Mouse (Mus musculus): ENCODE measurements around the gene Pex5l. TPM values are rescaled to one million over a fixed set of nuclear protein-coding genes. Genes with fewer than 3 reads are reported as not detected.

The Pex5l gene
- polyA plus RNA-seq, 1 experiment from 2014 or later, result 2.8 TPM

GRCm38 (mm10) chr3:33088276-33088675 is 54.8 kb downstream of the Pex5l start:
- no peaks in the 10 kb centered on the region for H3K36me3 ChIP-seq
- H3K9me3 ChIP-seq, result no peaks in the 10 kb centered on the region
- no peaks in the 10 kb centered on the region for H3K27me3 ChIP-seq
- no peak overlapping the region for H3K27ac ChIP-seq
- no peak overlapping the region for H3K4me3 ChIP-seq
- no peak overlapping the region for H3K9ac ChIP-seq
- H3K4me2 ChIP-seq, result no peak overlapping the region
- peaks cover 13% of the 10 kb centered on the region for H3K4me1 ChIP-seq (replicated peaks)
- 84% methylated on average over 4 of the region's 4 CpGs for WGBS
- no peak for ATAC-seq (ENCODE audit: low FRiP score)

- Histone ChIP-seq H3K27ac (no peak overlapping the region), H3K4me2 (no peak overlapping the region), H3K9me3 (no peaks in the 10 kb centered on the region), H3K4me3 (no peak overlapping the region), H3K9ac (no peak overlapping the region), H3K27me3 (no peaks in the 10 kb centered on the region), H3K36me3 (no peaks in the 10 kb centered on the region), H3K4me1 (replicated peaks) (no peaks in the 10 kb centered on the region)
- WGBS, result 44% methylated on average over 8 of the region's 8 CpGs
- ATAC-seq (ENCODE audit: low FRiP score), result 0 out of 2 replicates have a peak, but pooled peaks have one; percentile 28
Measured at GRCm38 (mm10) chr3:33082806-33083338, 60.2 kb downstream of the Pex5l start.

GRCm38 (mm10) chr3:33081793-33082192 is 61.3 kb downstream of the Pex5l start:
- Histone ChIP-seq H3K27ac (no peak overlapping the region), H3K36me3 (no peaks in the 10 kb centered on the region), H3K4me1 (replicated peaks) (no peaks in the 10 kb centered on the region), H3K4me3 (no peak overlapping the region), H3K27me3 (no peaks in the 10 kb centered on the region), H3K4me2 (no peak overlapping the region), H3K9me3 (no peaks in the 10 kb centered on the region), H3K9ac (no peak overlapping the region)
- WGBS, result 86% methylated on average over 4 of the region's 4 CpGs
- ATAC-seq (ENCODE audit: low FRiP score), result no peak

GRCm38 (mm10) chr3:33079658-33080057 is 63.4 kb downstream of the Pex5l start:
- WGBS, result 84% methylated on average over 1 of the region's 1 CpGs
- no peak for ATAC-seq (ENCODE audit: low FRiP score)
- Histone ChIP-seq H3K9me3 (no peaks in the 10 kb centered on the region), H3K27me3 (no peaks in the 10 kb centered on the region), H3K27ac (no peak overlapping the region), H3K36me3 (no peaks in the 10 kb centered on the region), H3K4me3 (no peak overlapping the region), H3K4me2 (no peak overlapping the region), H3K4me1 (replicated peaks) (peaks cover 5% of the 10 kb centered on the region), H3K9ac (no peak overlapping the region)

GRCm38 (mm10) chr3:33079171-33079570 is 63.9 kb downstream of the Pex5l start:
- no peak for ATAC-seq (ENCODE audit: low FRiP score)
- peaks cover 10% of the 10 kb centered on the region for H3K4me1 ChIP-seq (replicated peaks)
- H3K27ac ChIP-seq, result no peak overlapping the region
- WGBS, result 77% methylated on average over 3 of the region's 3 CpGs
- no peaks in the 10 kb centered on the region for H3K27me3 ChIP-seq
- no peaks in the 10 kb centered on the region for H3K9me3 ChIP-seq
- H3K4me2 ChIP-seq, result no peak overlapping the region
- no peak overlapping the region for H3K4me3 ChIP-seq
- H3K36me3 ChIP-seq, result no peaks in the 10 kb centered on the region
- no peak overlapping the region for H3K9ac ChIP-seq

- Histone ChIP-seq H3K36me3 (no peaks in the 10 kb centered on the region), H3K9me3 (no peaks in the 10 kb centered on the region), H3K9ac (no peak overlapping the region), H3K4me3 (no peak overlapping the region), H3K27ac (no peak overlapping the region), H3K4me2 (no peak overlapping the region), H3K27me3 (no peaks in the 10 kb centered on the region), H3K4me1 (replicated peaks) (peaks cover 13% of the 10 kb centered on the region)
- no peak for ATAC-seq (ENCODE audit: low FRiP score)
- WGBS, result 61% methylated on average over 2 of the region's 2 CpGs
Measured at GRCm38 (mm10) chr3:33075696-33076095, 67.4 kb downstream of the Pex5l start.

GRCm38 (mm10) chr3:33074266-33074981 is 68.6 kb downstream of the Pex5l start:
- peak; percentile 68 for ATAC-seq (ENCODE audit: low FRiP score)
- Histone ChIP-seq H3K4me3 (no peak overlapping the region), H3K27ac (peak overlapping the region; percentile 26; the same call in 1 of the 2 replicates), H3K36me3 (no peaks in the 10 kb centered on the region), H3K9me3 (no peaks in the 10 kb centered on the region), H3K9ac (no peak overlapping the region), H3K27me3 (no peaks in the 10 kb centered on the region), H3K4me2 (no peak overlapping the region), H3K4me1 (replicated peaks) (peaks cover 13% of the 10 kb centered on the region)
- 66% methylated on average over 10 of the region's 10 CpGs for WGBS

- WGBS, result 81% methylated on average over 1 of the region's 1 CpGs
- Histone ChIP-seq H3K9me3 (no peaks in the 10 kb centered on the region), H3K4me1 (replicated peaks) (peaks cover 13% of the 10 kb centered on the region), H3K4me3 (no peak overlapping the region), H3K36me3 (no peaks in the 10 kb centered on the region), H3K4me2 (no peak overlapping the region), H3K27ac (peak overlapping the region; percentile 26; the same call in 1 of the 2 replicates), H3K27me3 (no peaks in the 10 kb centered on the region), H3K9ac (no peak overlapping the region)
- ATAC-seq (ENCODE audit: low FRiP score), result no peak; the same call in 1 of the 2 replicates
Measured at GRCm38 (mm10) chr3:33073905-33074265, 69.2 kb downstream of the Pex5l start.

GRCm38 (mm10) chr3:33070771-33071170 is 72.3 kb downstream of the Pex5l start:
- peaks cover 13% of the 10 kb centered on the region for H3K4me1 ChIP-seq (replicated peaks)
- no peaks in the 10 kb centered on the region for H3K9me3 ChIP-seq
- H3K4me3 ChIP-seq, result no peak overlapping the region
- H3K4me2 ChIP-seq, result no peak overlapping the region
- no peak overlapping the region for H3K27ac ChIP-seq
- H3K27me3 ChIP-seq, result no peaks in the 10 kb centered on the region
- 88% methylated on average over 6 of the region's 6 CpGs for WGBS
- no peak overlapping the region for H3K9ac ChIP-seq
- ATAC-seq (ENCODE audit: low FRiP score), result no peak
- no peaks in the 10 kb centered on the region for H3K36me3 ChIP-seq

- H3K27ac ChIP-seq, result 0 out of 2 replicates have a peak overlapping the region, but pooled peaks have one; percentile 30
- ATAC-seq (ENCODE audit: low FRiP score), result no peak
- WGBS, result 55% methylated on average over 5 of the region's 5 CpGs
Measured at GRCm38 (mm10) chr3:33068146-33068545, 74.9 kb downstream of the Pex5l start.

GRCm38 (mm10) chr3:33063590-33063989 is 79.5 kb downstream of the Pex5l start:
- Histone ChIP-seq H3K27ac (0 out of 2 replicates have a peak overlapping the region, but pooled peaks have one; percentile 0), H3K4me1 (replicated peaks) (peaks cover 31% of the 10 kb centered on the region), H3K4me3 (no peak overlapping the region), H3K36me3 (no peaks in the 10 kb centered on the region), H3K4me2 (no peak overlapping the region), H3K9ac (no peak overlapping the region), H3K27me3 (no peaks in the 10 kb centered on the region), H3K9me3 (no peaks in the 10 kb centered on the region)
- ATAC-seq (ENCODE audit: low FRiP score), result peak; percentile 50; the same call in 1 of the 2 replicates
- 10% methylated on average over 6 of the region's 6 CpGs for WGBS

More at GRCm38 (mm10) chr3:33068146-33068545, 74.9 kb downstream of the Pex5l start:
- Histone ChIP-seq H3K4me3 (no peak overlapping the region), H3K27me3 (no peaks in the 10 kb centered on the region), H3K36me3 (no peaks in the 10 kb centered on the region), H3K4me1 (replicated peaks) (peaks cover 10% of the 10 kb centered on the region), H3K9ac (no peak overlapping the region), H3K4me2 (no peak overlapping the region), H3K9me3 (no peaks in the 10 kb centered on the region)

GRCm38 (mm10) chr3:33061428-33061827 is 81.6 kb downstream of the Pex5l start:
- H3K9me3 ChIP-seq, result no peaks in the 10 kb centered on the region
- WGBS, result 27% methylated on average over 2 of the region's 2 CpGs
- H3K36me3 ChIP-seq, result no peaks in the 10 kb centered on the region
- peaks cover 31% of the 10 kb centered on the region for H3K4me1 ChIP-seq (replicated peaks)
- no peak overlapping the region for H3K9ac ChIP-seq
- H3K27ac ChIP-seq, result no peak overlapping the region
- no peak overlapping the region for H3K4me3 ChIP-seq
- no peak overlapping the region for H3K4me2 ChIP-seq
- no peak for ATAC-seq (ENCODE audit: low FRiP score)
- no peaks in the 10 kb centered on the region for H3K27me3 ChIP-seq

- no peaks in the 10 kb centered on the region for H3K36me3 ChIP-seq
- no peaks in the 10 kb centered on the region for H3K27me3 ChIP-seq
- H3K4me2 ChIP-seq, result no peak overlapping the region
- no peak overlapping the region for H3K9ac ChIP-seq
- WGBS, result 72% methylated on average over 4 of the region's 4 CpGs
- H3K9me3 ChIP-seq, result no peaks in the 10 kb centered on the region
- no peak overlapping the region for H3K4me3 ChIP-seq
- no peak overlapping the region for H3K27ac ChIP-seq
- no peak for ATAC-seq (ENCODE audit: low FRiP score)
- H3K4me1 ChIP-seq (replicated peaks), result peaks cover 31% of the 10 kb centered on the region
Measured at GRCm38 (mm10) chr3:33061016-33061415, 82.0 kb downstream of the Pex5l start.

Measured in hindbrain, embryonic 13.5 days (tissue).